Mouse (Mus musculus) thymus, adult 2 months (tissue): ENCODE measurements at regions not wholly inside any gene's neighbourhood (a gene's known extent, or its start where the extent isn't known, plus 50 kb on each side); places are given as distances from the start of the nearest gene placed in this dataset.

ENCODE experiments used
- CTCF ChIP-seq: fragments of 200-500 bp; IDR thresholded peaks from 2 replicates; pipeline ENCODE4 v1.5.1; 2012; ENCODE audit warnings: mild to moderate bottlenecking, control low read depth, low read length, moderate library complexity, borderline replicate concordance; ENCODE audit not compliant: control insufficient read depth, poor library complexity, insufficient read depth; ENCODE audit errors: extremely low read depth
- POLR2A ChIP-seq: fragments of 200-500 bp; IDR thresholded peaks from 2 replicates; pipeline ENCODE4 v1.6.1; 2012; ENCODE audit warnings: mild to moderate bottlenecking, low read length, control low read depth, moderate library complexity; ENCODE audit not compliant: control insufficient read depth, poor library complexity, insufficient read depth; ENCODE audit errors: extremely low read depth

GRCm38 (mm10) chr9:43930476-43930875, 112.7 kb upstream of the Thy1 start:
- no peak for TF ChIP-seq POLR2A
- no peak for TF ChIP-seq CTCF
